Mouse (Mus musculus) ES-Bruce4 (cell line): ENCODE data around the gene Catsperz.

Experiments
- CTCF ChIP-seq: IDR thresholded peaks from one replicate; pipeline ENCODE4 v1.8.1; 2011; ENCODE audit warnings: low read depth, low read length
- POLR2A ChIP-seq: IDR thresholded peaks from one replicate; pipeline ENCODE4 v1.8.1; 2011; ENCODE audit warnings: low read length; ENCODE audit not compliant: insufficient read depth

- no peak for TF ChIP-seq CTCF
- TF ChIP-seq POLR2A = no peak
Observed at GRCm38 (mm10) chr19:6914540-6914939, 10.6 kb downstream of the Catsperz start.
